Mouse (Mus musculus): ENCODE measurements around the gene Plcb1. TPM values are rescaled to one million over a fixed set of nuclear protein-coding genes. Genes with fewer than 3 reads are reported as not detected.

Gene Plcb1
- total RNA-seq, 2 experiments from 2014 or later, result 152 to 156 TPM

DNA sequence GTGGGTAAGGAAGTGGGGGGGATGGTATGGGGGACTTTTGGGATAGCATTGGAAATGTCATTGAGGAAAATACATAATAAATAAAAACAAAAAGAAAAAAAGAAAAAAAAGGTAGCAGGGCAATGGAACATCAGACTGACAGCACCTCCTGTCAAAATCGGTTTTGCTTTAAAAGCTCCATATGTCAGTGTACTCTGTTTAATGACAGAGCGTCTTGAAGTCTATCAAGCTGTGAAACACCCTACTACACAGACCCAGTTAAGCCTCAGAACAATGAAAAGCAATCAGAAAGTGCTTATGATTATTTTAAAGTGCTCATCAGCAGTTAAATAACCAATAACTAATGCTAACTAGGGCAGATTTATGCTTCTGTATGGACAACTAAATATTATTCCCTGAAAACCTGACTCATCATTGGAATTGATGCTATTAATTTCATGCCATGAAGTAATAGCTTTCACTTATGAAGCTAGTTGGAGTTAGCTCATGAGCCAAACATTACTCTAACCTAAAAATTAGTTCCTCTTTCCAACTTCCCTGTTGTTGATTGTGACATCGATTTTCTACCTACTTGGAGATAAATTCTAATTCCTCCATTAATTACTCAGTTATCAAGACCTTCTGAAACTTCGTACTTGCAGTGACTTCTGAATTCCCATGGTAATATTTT is 717.6 kb downstream of the Plcb1 start:
- no peak for DNase-seq (ENCODE audit: low spot score in 2 of 2)
- no peak overlapping the region for H3K4me3 ChIP-seq
- H3K27ac ChIP-seq, result no peak overlapping the region
- TF ChIP-seq CTCF (conservative IDR thresholded peaks at IDR 0.05), result no peak

DNA sequence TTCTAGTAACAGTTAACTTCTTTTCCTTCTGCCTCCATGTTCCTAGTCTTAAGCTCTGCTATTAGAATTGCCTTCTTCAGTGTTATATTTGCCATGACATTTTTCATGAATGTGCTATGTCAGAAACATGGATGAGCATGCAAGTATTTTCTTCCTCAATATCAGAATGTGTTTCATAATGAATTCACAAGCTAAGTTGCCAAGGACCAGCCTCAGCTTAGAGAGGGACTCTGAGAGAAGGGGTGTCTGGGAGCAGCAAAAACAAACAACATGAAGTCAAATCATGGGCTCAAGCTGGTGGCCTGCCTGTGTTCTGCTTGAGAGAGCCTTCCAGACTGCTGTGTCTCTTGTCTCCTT is 718.1 kb downstream of the Plcb1 start:
- no peak for TF ChIP-seq CTCF (conservative IDR thresholded peaks at IDR 0.05)
- H3K4me3 ChIP-seq, result no peak overlapping the region
- DNase-seq (ENCODE audit: low spot score in 2 of 2), result no peak

DNA sequence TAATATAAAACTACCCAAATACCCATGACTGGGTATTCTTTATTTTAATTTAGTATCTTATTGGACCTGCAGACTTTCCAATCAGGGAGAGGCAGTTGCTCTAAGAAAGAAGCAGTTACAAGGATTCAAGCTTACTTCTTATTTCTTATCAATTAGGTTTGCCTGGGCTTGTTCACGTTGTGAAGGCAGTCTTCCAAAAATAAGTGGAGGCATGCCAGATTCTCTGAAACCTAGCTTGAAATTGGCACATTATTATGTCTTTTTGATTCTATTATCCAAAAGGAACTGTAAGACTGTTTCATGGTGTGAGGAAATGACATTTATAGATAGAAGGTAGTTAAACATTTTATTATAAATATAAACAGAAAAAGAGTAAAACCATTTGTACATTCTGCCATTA is 721.2 kb downstream of the Plcb1 start:
- H3K4me3 ChIP-seq, result no peak overlapping the region
- DNase-seq (ENCODE audit: low spot score in 2 of 2), result no peak
- no peak for TF ChIP-seq CTCF (conservative IDR thresholded peaks at IDR 0.05)
- no peak overlapping the region for H3K27ac ChIP-seq

More for the DNA sequence above, 718.1 kb downstream of the Plcb1 start:
- H3K27ac ChIP-seq, result no peak overlapping the region

DNA sequence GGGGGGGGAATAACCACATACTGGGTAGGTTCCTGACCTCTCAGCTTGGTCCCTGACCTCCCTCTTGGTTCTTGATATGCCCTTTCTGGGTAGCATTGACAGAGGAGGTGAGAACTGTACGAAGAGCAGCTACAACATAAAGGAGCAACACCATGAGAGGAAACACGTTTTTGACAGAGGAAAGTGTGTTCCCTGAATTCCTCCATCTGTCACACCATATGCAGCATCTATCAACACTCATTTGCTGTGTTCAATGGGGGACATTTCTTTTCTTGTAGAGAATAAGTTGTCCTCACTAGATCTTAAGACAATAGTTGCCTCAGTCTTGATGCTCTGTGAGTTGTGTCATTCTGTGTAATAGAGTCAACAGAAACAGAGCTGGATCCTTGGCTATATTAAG is 733.1 kb downstream of the Plcb1 start:
- no peak overlapping the region for H3K4me3 ChIP-seq
- H3K27ac ChIP-seq, result no peak overlapping the region
- no peak for TF ChIP-seq CTCF (conservative IDR thresholded peaks at IDR 0.05)
- peak; percentile 11 to 49 for DNase-seq (ENCODE audit: low spot score in 2 of 2)

Other genes with a start within 250 kb of the Plcb1 start
- not detected for gene Hao1, start 231.7 kb upstream of the Plcb1 start, total RNA-seq (2021)
- 100 to 1,000 TPM; 155 to 167 TPM for gene Tmx4, start 141.9 kb upstream of the Plcb1 start, total RNA-seq (2021)

Measured in layer of hippocampus, adult 2 months (tissue).